Mouse (Mus musculus): ENCODE measurements around the gene Cox6b2.

DNA sequence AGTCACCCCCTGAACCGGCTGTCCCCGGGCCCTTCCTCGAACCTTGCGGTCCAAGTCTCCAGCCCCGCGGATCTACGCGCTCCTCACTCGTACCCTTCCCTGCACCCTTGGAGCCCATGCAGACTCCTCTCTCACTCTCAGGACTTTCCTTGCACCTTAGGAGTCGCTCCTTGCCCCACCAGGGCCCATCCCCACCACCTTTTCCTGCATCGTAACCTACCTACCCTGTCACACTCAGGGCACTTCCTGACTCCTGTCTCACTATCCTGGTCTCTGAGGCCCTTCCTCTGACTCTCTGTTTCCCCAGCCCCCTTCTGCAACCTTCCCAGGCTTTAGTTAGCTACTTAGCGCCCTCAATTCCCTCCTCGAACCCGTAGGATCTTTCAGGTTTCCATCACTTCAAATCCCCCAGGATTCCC, 12.6 kb downstream of the Cox6b2 start:
- TF ChIP-seq CTCF (IDR thresholded peaks at IDR 0.05; ENCODE audit: low read depth), result no peak
- no peak for TF ChIP-seq EP300 (IDR thresholded peaks at IDR 0.05; ENCODE audit: low read depth)

Data from heart, postnatal 0 days (tissue).